Mouse (Mus musculus) ES-E14 (cell line): ENCODE results near the gene Lrp5. TPM values are rescaled to one million over a fixed set of nuclear protein-coding genes. Genes with fewer than 3 reads are reported as not detected.

Experiments used
- DNase-seq: peaks from one replicate; pipeline ENCODE4 v3.0.0-alpha.2; 2013; ENCODE audit warnings: low read depth, low spot score
- H3K27ac ChIP-seq: 2 replicates; pipeline ENCODE4 v1.5.1; 2012; ENCODE audit warnings: low read depth, mild to moderate bottlenecking, low read length, moderate library complexity, mixed read lengths; ENCODE audit not compliant: poor library complexity, insufficient read depth, severe bottlenecking
- H3K36me3 ChIP-seq: 2 replicates; pipeline ENCODE4 v1.6.1; 2012; ENCODE audit warnings: mild to moderate bottlenecking, low read length, moderate library complexity, mixed read lengths; ENCODE audit not compliant: control insufficient read depth, poor library complexity, insufficient read depth, severe bottlenecking
- H3K4me1 ChIP-seq, 2 experiments: fragments of 150-350 bp in 1 of 2; sonication (generic) in 1 of 2; 2 replicates each; pipeline ENCODE4 v1.6.1; 2012; ENCODE audit warnings: low read length in 2 of 2, mild to moderate bottlenecking in 1 of 2, mixed read lengths in 1 of 2; ENCODE audit not compliant: control insufficient read depth in 2 of 2, insufficient read depth in 2 of 2, poor library complexity in 1 of 2
- H3K4me3 ChIP-seq, 2 experiments: fragments of 150-350 bp in 1 of 2; sonication (generic) in 1 of 2; 2 replicates each; pipeline ENCODE4 v1.5.1; 2012; ENCODE audit warnings: low read length in 2 of 2, low read depth in 1 of 2, mild to moderate bottlenecking in 1 of 2, mixed read lengths in 1 of 2; ENCODE audit not compliant: insufficient read depth in 1 of 2, poor library complexity in 1 of 2, severe bottlenecking in 1 of 2
- H3K9ac ChIP-seq: 2 replicates; pipeline ENCODE4 v1.6.1; 2012; ENCODE audit warnings: low read depth, mild to moderate bottlenecking, low read length, mixed read lengths; ENCODE audit not compliant: poor library complexity, insufficient read depth, severe bottlenecking
- H3K9me3 ChIP-seq: fragments of 150-350 bp; sonication (generic); 2 replicates; pipeline ENCODE4 v1.6.1; 2012; ENCODE audit warnings: low read depth, mild to moderate bottlenecking, low read length; ENCODE audit not compliant: control insufficient read depth, insufficient read depth
- CHD2 ChIP-seq: IDR thresholded peaks from 2 replicates; pipeline ENCODE4 v1.6.1; 2014; ENCODE audit warnings: mild to moderate bottlenecking, low read depth, low read length, inconsistent platforms
- HCFC1 ChIP-seq: IDR thresholded peaks from 2 replicates; pipeline ENCODE4 v1.6.1; 2012; ENCODE audit warnings: low read length, inconsistent platforms, borderline replicate concordance; ENCODE audit not compliant: insufficient read depth
- MAFK ChIP-seq: IDR thresholded peaks from 2 replicates; pipeline ENCODE4 v1.6.1; 2014; ENCODE audit warnings: mild to moderate bottlenecking, low read depth, low read length, inconsistent platforms; ENCODE audit not compliant: insufficient read depth
- ZC3H11A ChIP-seq: IDR thresholded peaks from 2 replicates; pipeline ENCODE4 v1.6.1; 2012; ENCODE audit warnings: low read depth, mild to moderate bottlenecking, inconsistent platforms, low read length, borderline replicate concordance
- ZNF384 ChIP-seq: IDR thresholded peaks from 2 replicates; pipeline ENCODE4 v1.6.1; 2012; ENCODE audit warnings: low read depth, low read length, inconsistent platforms
- in situ Hi-C, 2 experiments: fragments of 600-800 bp; cut with MboI; formaldehyde crosslinking; loops; one replicate each; pipeline ENCODE4 v1.15.1; 2025; ENCODE audit warnings: low sequenced_read_pairs in 2 of 2, inconsistent platforms in 1 of 2; ENCODE audit not compliant: unreplicated experiment in 2 of 2
- total RNA-seq: library from RNA; depleted of rRNA; stranded (reverse); fragments of 300-350 nt; gene quantifications from 2 replicates; pipeline ENCODE4 v1.2.3, GENCODE M21; 2012

Gene Lrp5
- total RNA-seq, 1 experiment: 46.1 TPM

- DNase-seq: no peak
- H3K27ac ChIP-seq: no peak overlapping the region
- H3K9ac ChIP-seq: no peak overlapping the region
- no peaks in the 10 kb centered on the region for H3K36me3 ChIP-seq
- no peaks in the 10 kb centered on the region for H3K9me3 ChIP-seq
- in situ Hi-C loops: no loop called here
- no peak for TF ChIP-seq ZNF384
- no peak for TF ChIP-seq CHD2
- no peak for TF ChIP-seq ZC3H11A
- TF ChIP-seq MAFK: no peak
- no peak for TF ChIP-seq HCFC1
- H3K4me1 ChIP-seq: peaks cover 0 to 20% of the 10 kb centered on the region in 2 experiments; a peak in 3 of 4 replicates
- H3K4me3 ChIP-seq: no peak overlapping the region
Observed at GRCm38 (mm10) chr19:3681310-3681934, 4.9 kb downstream of the Lrp5 start.

DNA sequence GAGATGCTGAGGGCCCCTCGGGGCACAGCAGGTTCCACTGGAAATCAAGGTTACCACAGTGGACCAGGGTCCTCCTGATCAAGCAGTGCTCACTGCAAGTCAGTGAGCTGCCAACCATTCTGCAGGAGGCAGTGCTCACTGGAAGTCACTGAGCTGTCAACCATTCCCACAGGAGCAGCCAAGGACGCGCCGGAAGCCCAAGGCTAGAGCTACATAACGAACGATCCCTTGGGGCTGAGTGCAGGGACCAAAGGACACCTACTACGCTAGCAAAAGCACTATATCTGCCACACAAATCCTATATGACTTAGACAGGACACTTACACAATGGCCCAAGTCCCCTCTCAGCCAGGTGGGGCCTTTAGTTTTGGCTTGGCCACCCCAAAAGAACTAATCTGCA is 5.6 kb downstream of the Lrp5 start:
- no peak for DNase-seq
- in situ Hi-C loops: no loop called here
- no peak overlapping the region for H3K4me3 ChIP-seq
- no peak overlapping the region for H3K9ac ChIP-seq
- no peaks in the 10 kb centered on the region for H3K9me3 ChIP-seq
- no peak for TF ChIP-seq MAFK
- no peak for TF ChIP-seq ZNF384
- no peak for TF ChIP-seq HCFC1
- no peak for TF ChIP-seq CHD2
- no peak for TF ChIP-seq ZC3H11A
- no peaks in the 10 kb centered on the region for H3K36me3 ChIP-seq
- no peak overlapping the region for H3K27ac ChIP-seq
- H3K4me1 ChIP-seq: peaks cover 0 to 20% of the 10 kb centered on the region in 2 experiments; a peak in 3 of 4 replicates

- H3K9ac ChIP-seq: no peak overlapping the region
- in situ Hi-C loops: no loop called here
- H3K36me3 ChIP-seq: peaks cover 3% of the 10 kb centered on the region; the same call in 1 of the 2 replicates
- no peak for TF ChIP-seq ZNF384
- no peak overlapping the region for H3K27ac ChIP-seq
- no peak for DNase-seq
- H3K4me1 ChIP-seq: peaks cover 4 to 5% of the 10 kb centered on the region in 2 experiments; a peak in 1 of 4 replicates
- no peaks in the 10 kb centered on the region for H3K9me3 ChIP-seq
- H3K4me3 ChIP-seq: no peak overlapping the region
Observed at GRCm38 (mm10) chr19:3674122-3674855, 12.1 kb downstream of the Lrp5 start.

- DNase-seq: no peak
- no peak for TF ChIP-seq MAFK
- no peak for TF ChIP-seq CHD2
- TF ChIP-seq ZNF384: no peak
- no peak for TF ChIP-seq HCFC1
- TF ChIP-seq ZC3H11A: no peak
- Histone ChIP-seq H3K9me3 (no peaks in the 10 kb centered on the region), H3K4me3 (no peak overlapping the region), H3K4me1 (peaks cover 5 to 14% of the 10 kb centered on the region in 2 experiments; a peak in 2 of 4 replicates), H3K9ac (no peak overlapping the region), H3K36me3 (peaks cover 3% of the 10 kb centered on the region; the same call in 1 of the 2 replicates), H3K27ac (no peak overlapping the region)
- in situ Hi-C loops: no loop called here
Observed at GRCm38 (mm10) chr19:3673149-3673548, 13.2 kb downstream of the Lrp5 start.
